8 mouse cellular contexts compared by ENCODE assay signal in the genomic region with DNA sequence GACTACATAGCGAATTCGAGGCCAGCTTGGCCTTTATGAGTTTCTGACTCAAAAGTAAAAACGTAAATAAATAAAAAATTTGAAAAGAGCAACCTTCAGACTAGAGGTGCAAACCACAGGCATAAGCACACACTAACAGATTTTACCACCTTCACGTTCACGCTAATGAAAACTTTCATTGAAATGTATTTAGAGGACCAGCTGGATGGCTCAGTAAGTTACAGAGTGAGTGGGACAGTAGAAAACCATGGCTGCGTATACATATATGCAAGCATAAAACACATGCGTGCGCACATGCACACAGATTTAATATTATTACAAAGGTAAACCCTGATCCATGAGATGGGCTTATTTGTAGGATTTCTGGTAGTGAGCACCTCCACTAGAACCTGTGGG. TPM values are rescaled to one million over a fixed set of nuclear protein-coding genes. Genes with fewer than 3 reads are reported as not detected.
DNase-seq lines count a peak whose midpoint lies in the region; ATAC-seq and TF ChIP-seq lines count a peak whose summit lies in the region.

No protein-coding gene starts in this region.

- H3K4me3 ChIP-seq in heart, embryonic 14.5 days (ENCODE audit: control insufficient read depth in 1 of 2, insufficient read depth in 1 of 2, low read depth in 1 of 2, low read length in 2 of 2) = 0 out of 4 replicates have a peak overlapping the region, but pooled peaks of 1 of the 2 experiments have one; percentile 10
- peak overlapping the region; percentile 19 for H3K4me3 ChIP-seq in bone marrow, adult 2 months (replicated peaks; ENCODE audit: control insufficient read depth, low read depth, low read length)
- peak overlapping the region; percentile 76 for H3K4me3 ChIP-seq in hindbrain, embryonic 14.5 days (replicated peaks; ENCODE audit: low read length)
- peak overlapping the region; percentile 94 for H3K4me3 ChIP-seq in midbrain, embryonic 10.5 days

- H3K27me3 ChIP-seq in heart, embryonic 14.5 days (ENCODE audit: control insufficient read depth, insufficient read depth, low read length) = no peaks in the 10 kb centered on the region
- H3K27me3 ChIP-seq in hindbrain, embryonic 14.5 days (ENCODE audit: control insufficient read depth, insufficient read depth, low read length) = no peaks in the 10 kb centered on the region
- H3K27me3 ChIP-seq in midbrain, embryonic 10.5 days (ENCODE audit: low read depth, poor library complexity, severe bottlenecking) = no peaks in the 10 kb centered on the region

- DNase-seq in heart, postnatal 4 days = no peak
- no peak for DNase-seq in hindbrain, embryonic 14.5 days (ENCODE audit: low spot score)
- DNase-seq in midbrain, embryonic 10.5 days (ENCODE audit: low spot score) = no peak
- no peak for DNase-seq in natural killer cell, adult 2 months (ENCODE audit: low spot score in 2 of 2)
- DNase-seq in adrenal gland, adult 8-10 months = no peak
- DNase-seq in adrenal gland, postnatal 14 days = no peak

- H3K9ac ChIP-seq in heart, embryonic 14.5 days (ENCODE audit: low read length) = no peak overlapping the region
- no peak overlapping the region for H3K9ac ChIP-seq in hindbrain, embryonic 14.5 days

- TF ChIP-seq POLR2A in bone marrow, adult 2 months (IDR thresholded peaks at IDR 0.05; ENCODE audit: borderline replicate concordance, control insufficient read depth, low read depth, low read length) = no peak

- H3K27ac ChIP-seq in heart, embryonic 14.5 days (replicated peaks in 1 of 2; ENCODE audit: control insufficient read depth in 1 of 2, insufficient read depth in 1 of 2, low read depth in 2 of 2, low read length in 2 of 2) = 0 out of 4 replicates have a peak overlapping the region, but pooled peaks of 1 of the 2 experiments have one; percentile 24
- no peak overlapping the region for H3K27ac ChIP-seq in bone marrow, adult 2 months (ENCODE audit: control insufficient read depth, insufficient read depth, low read depth, low read length, poor library complexity)
- no peak overlapping the region for H3K27ac ChIP-seq in hindbrain, embryonic 14.5 days
- peak overlapping the region; percentile 95 for H3K27ac ChIP-seq in midbrain, embryonic 10.5 days (replicated peaks)

- H3K4me2 ChIP-seq in heart, embryonic 14.5 days (ENCODE audit: low read length) = peak overlapping the region; percentile 77
- peak overlapping the region; percentile 52 for H3K4me2 ChIP-seq in hindbrain, embryonic 14.5 days (replicated peaks)

- ATAC-seq in heart, embryonic 14.5 days (ENCODE audit: insufficient number of reproducible peaks, insufficient read depth, low FRiP score, low read depth) = no peak
- peak; percentile 34 for ATAC-seq in hindbrain, embryonic 14.5 days (ENCODE audit: low FRiP score)

- no peaks in the 10 kb centered on the region for H3K9me3 ChIP-seq in heart, embryonic 14.5 days (ENCODE audit: control insufficient read depth, low read length)
- no peaks in the 10 kb centered on the region for H3K9me3 ChIP-seq in hindbrain, embryonic 14.5 days (ENCODE audit: control insufficient read depth, low read length)
- no peaks in the 10 kb centered on the region for H3K9me3 ChIP-seq in midbrain, embryonic 10.5 days (replicated peaks)

- H3K4me1 ChIP-seq in heart, embryonic 14.5 days (ENCODE audit: control insufficient read depth in 2 of 2, insufficient read depth in 2 of 2, low read length in 2 of 2) = peaks cover 9 to 33% of the 10 kb centered on the region in 2 experiments
- peaks cover 2% of the 10 kb centered on the region for H3K4me1 ChIP-seq in bone marrow, adult 2 months (ENCODE audit: control insufficient read depth, insufficient read depth, low read length)
- H3K4me1 ChIP-seq in hindbrain, embryonic 14.5 days (replicated peaks; ENCODE audit: control insufficient read depth, insufficient read depth, low read length) = peaks cover 26% of the 10 kb centered on the region
- peaks cover 39% of the 10 kb centered on the region for H3K4me1 ChIP-seq in midbrain, embryonic 10.5 days

- 44% methylated on average over 8 of the region's 8 CpGs for WGBS in heart, embryonic 14.5 days
- WGBS in bone marrow, adult 2 months = 45% methylated on average over 8 of the region's 8 CpGs
- whole genome bisulfite sequencing in hindbrain, embryonic 14.5 days = 47% methylated on average over 8 of the region's 8 CpGs
- 45% methylated on average over 8 of the region's 8 CpGs for WGBS in midbrain, embryonic 10.5 days

- TF ChIP-seq CTCF in bone marrow, adult 2 months (IDR thresholded peaks at IDR 0.05; ENCODE audit: control insufficient read depth, insufficient read depth, low read length) = no peak

- H3K36me3 ChIP-seq in heart, embryonic 14.5 days (ENCODE audit: control insufficient read depth, insufficient read depth, low read length) = peaks cover 36% of the 10 kb centered on the region
- peaks cover 37% of the 10 kb centered on the region for H3K36me3 ChIP-seq in hindbrain, embryonic 14.5 days (replicated peaks; ENCODE audit: control insufficient read depth, insufficient read depth)
- peaks cover 37% of the 10 kb centered on the region for H3K36me3 ChIP-seq in midbrain, embryonic 10.5 days

RNA-seq across cellular contexts. Expression of a gene that starts 0.4 kb away (rescaled TPM):
- 538 and 543 TPM in 2 replicates for polyA plus RNA-seq in heart, embryonic 14.5 days (2014; fragmentation: Nextera tagmentation; extraction: Ambion mirVana)
- 100 to 1,000 TPM; 440 to 487 TPM for total RNA-seq in heart, postnatal 4 days (2021)
- 490 and 757 TPM in 2 replicates for polyA plus RNA-seq in bone marrow, adult 2 months (2011; ENCODE audit: insufficient read depth, insufficient read length, low replicate concordance, missing spikeins)
- polyA plus RNA-seq in hindbrain, embryonic 14.5 days (2014; fragmentation: Nextera tagmentation; extraction: Ambion mirVana) = 445 and 515 TPM in 2 replicates
- 681 and 788 TPM in 2 replicates for polyA plus RNA-seq in midbrain, embryonic 10.5 days (2016; fragmentation: Nextera tagmentation; extraction: Ambion mirVana)
- 100 to 1,000 TPM; 533 to 601 (median 565) TPM for total RNA-seq in adrenal gland, adult 8-10 months (2022)
- 563 and 690 TPM in 2 replicates for total RNA-seq in adrenal gland, postnatal 14 days (2021)

RNA-seq across cellular contexts. Expression of a gene that starts 18.1 kb away (rescaled TPM):
- polyA plus RNA-seq in heart, embryonic 14.5 days (2014; fragmentation: Nextera tagmentation; extraction: Ambion mirVana) = 0.86 and 1.1 TPM in 2 replicates
- total RNA-seq in heart, postnatal 4 days (2021) = 1 to 10 TPM; 1.3 to 1.4 TPM
- 0.83 TPM in 1 of 2 replicates, not detected in the other for polyA plus RNA-seq in bone marrow, adult 2 months (2011; ENCODE audit: insufficient read depth, insufficient read length, low replicate concordance, missing spikeins)
- polyA plus RNA-seq in hindbrain, embryonic 14.5 days (2014; fragmentation: Nextera tagmentation; extraction: Ambion mirVana) = 4.1 and 4.7 TPM in 2 replicates
- 2.9 and 10.0 TPM in 2 replicates for polyA plus RNA-seq in midbrain, embryonic 10.5 days (2016; fragmentation: Nextera tagmentation; extraction: Ambion mirVana)
- 1 to 10 TPM in 1 of 4 experiments, under 1 TPM in 3; 0.38 to 1.2 (median 0.75) TPM for total RNA-seq in adrenal gland, adult 8-10 months (2022)
- 1.3 TPM in 2 replicates for total RNA-seq in adrenal gland, postnatal 14 days (2021)

RNA-seq across cellular contexts. Expression of a gene that starts 51.3 kb away (rescaled TPM):
- 2.8 and 4.1 TPM in 2 replicates for polyA plus RNA-seq in heart, embryonic 14.5 days (2014; fragmentation: Nextera tagmentation; extraction: Ambion mirVana)
- 10 to 100 TPM; 31.0 to 32.5 TPM for total RNA-seq in heart, postnatal 4 days (2021)
- 80.4 and 89.7 TPM in 2 replicates for polyA plus RNA-seq in bone marrow, adult 2 months (2011; ENCODE audit: insufficient read depth, insufficient read length, low replicate concordance, missing spikeins)
- polyA plus RNA-seq in hindbrain, embryonic 14.5 days (2014; fragmentation: Nextera tagmentation; extraction: Ambion mirVana) = 9.8 and 10.1 TPM in 2 replicates
- 9.8 and 10.1 TPM in 2 replicates for polyA plus RNA-seq in midbrain, embryonic 10.5 days (2016; fragmentation: Nextera tagmentation; extraction: Ambion mirVana)
- 10 to 100 TPM; 59.8 to 82.0 (median 64.7) TPM for total RNA-seq in adrenal gland, adult 8-10 months (2022)
- 48.9 and 57.9 TPM in 2 replicates for total RNA-seq in adrenal gland, postnatal 14 days (2021)
